Mouse (Mus musculus) telencephalon, adult 2 months (tissue): ENCODE measurements at regions not wholly inside any gene's neighbourhood (a gene's known extent, or its start where the extent isn't known, plus 50 kb on each side); places are given as distances from the start of the nearest gene placed in this dataset.
A peak's percentile ranks its signal among the peaks of the same experiment; 100 is the strongest.

Experiments
- DNase-seq: peaks from one replicate; pipeline ENCODE4 v3.0.0-alpha.2; 2011; ENCODE audit warnings: low read depth, low spot score

- DNase-seq: no peak
These were observed 134.3 kb downstream of the Nufip1 start for GRCm38 (mm10) chr14:76245063-76245396.

GRCm38 (mm10) chr14:76247664-76248063, 137.0 kb downstream of the Nufip1 start:
- no peak for DNase-seq

GRCm38 (mm10) chr14:76253850-76254249, 143.2 kb downstream of the Nufip1 start:
- DNase-seq: no peak

GRCm38 (mm10) chr14:76254565-76255501, 144.1 kb downstream of the Nufip1 start:
- peak; percentile 72 for DNase-seq

GRCm38 (mm10) chr14:76255971-76256370, 145.3 kb downstream of the Nufip1 start:
- DNase-seq: no peak

- no peak for DNase-seq
These were observed 147.9 kb downstream of the Nufip1 start for GRCm38 (mm10) chr14:76258626-76259025.

GRCm38 (mm10) chr14:76260628-76261293, 150.1 kb downstream of the Nufip1 start:
- no peak for DNase-seq

- no peak for DNase-seq
These were observed 151.1 kb upstream of the Tsc22d1 start for GRCm38 (mm10) chr14:76263682-76264081.

- DNase-seq: no peak
These were observed 148.9 kb upstream of the Tsc22d1 start for GRCm38 (mm10) chr14:76265819-76266218.

GRCm38 (mm10) chr14:76266249-76266648, 148.5 kb upstream of the Tsc22d1 start:
- DNase-seq: no peak

GRCm38 (mm10) chr14:76267091-76267490, 147.7 kb upstream of the Tsc22d1 start:
- no peak for DNase-seq

- no peak for DNase-seq
These were observed 143.6 kb upstream of the Tsc22d1 start for GRCm38 (mm10) chr14:76271190-76271589.

GRCm38 (mm10) chr14:76272840-76273239, 141.9 kb upstream of the Tsc22d1 start:
- no peak for DNase-seq

GRCm38 (mm10) chr14:76276655-76277054, 138.1 kb upstream of the Tsc22d1 start:
- DNase-seq: no peak

GRCm38 (mm10) chr14:76278751-76279450, 135.9 kb upstream of the Tsc22d1 start:
- DNase-seq: no peak

- DNase-seq: no peak
These were observed 135.2 kb upstream of the Tsc22d1 start for GRCm38 (mm10) chr14:76279561-76279960.

- DNase-seq: no peak
These were observed 132.9 kb upstream of the Tsc22d1 start for GRCm38 (mm10) chr14:76281867-76282266.

GRCm38 (mm10) chr14:76287768-76288167, 127.0 kb upstream of the Tsc22d1 start:
- DNase-seq: no peak

GRCm38 (mm10) chr14:76290401-76291018, 124.3 kb upstream of the Tsc22d1 start:
- DNase-seq: no peak

- DNase-seq: no peak
These were observed 122.5 kb upstream of the Tsc22d1 start for GRCm38 (mm10) chr14:76292211-76292610.

- DNase-seq: no peak
These were observed 119.2 kb upstream of the Tsc22d1 start for GRCm38 (mm10) chr14:76295411-76296169.
